Mouse (Mus musculus): Measurements from ENCODE around the gene Gpr157.
A peak's percentile ranks its signal among the peaks of the same experiment; 100 is the strongest.
"Not testable (repeated sequence)": the region's sequence is repeated elsewhere in the genome, so short reads cannot be mapped to it uniquely, and the experiment has no call there.

Gene Gpr157

GRCm38 (mm10) chr4:150087161-150087889 is at the start of gene Gpr157:
Gpr157 (plus strand) TSS chr4:150087365.
- peak; percentile 98 for DNase-seq (ENCODE audit: low read depth)

GRCm38 (mm10) chr4:150038533-150038932 is 48.6 kb upstream of the Gpr157 start:
- no peak for DNase-seq (ENCODE audit: low read depth)

GRCm38 (mm10) chr4:150040003-150040581 is 47.1 kb upstream of the Gpr157 start:
- no peak for DNase-seq (ENCODE audit: low read depth)

GRCm38 (mm10) chr4:150040856-150041255 is 46.3 kb upstream of the Gpr157 start:
- not testable (repeated sequence) for DNase-seq (ENCODE audit: low read depth)

GRCm38 (mm10) chr4:150041346-150042110 is 45.6 kb upstream of the Gpr157 start:
- DNase-seq (ENCODE audit: low read depth) = no peak

- peak; percentile 17 for DNase-seq (ENCODE audit: low read depth)
Observed at GRCm38 (mm10) chr4:150043591-150043990, 43.6 kb upstream of the Gpr157 start.

- peak; percentile 74 for DNase-seq (ENCODE audit: low read depth)
Observed at GRCm38 (mm10) chr4:150048038-150048437, 39.1 kb upstream of the Gpr157 start.

GRCm38 (mm10) chr4:150048478-150049156 is 38.5 kb upstream of the Gpr157 start:
- DNase-seq (ENCODE audit: low read depth) = peak; percentile 40

GRCm38 (mm10) chr4:150049157-150049513 is 38.0 kb upstream of the Gpr157 start:
- peak; percentile 11 for DNase-seq (ENCODE audit: low read depth)

- peak; percentile 52 for DNase-seq (ENCODE audit: low read depth)
Observed at GRCm38 (mm10) chr4:150049564-150050226, 37.5 kb upstream of the Gpr157 start.

- DNase-seq (ENCODE audit: low read depth) = peak; percentile 63
Observed at GRCm38 (mm10) chr4:150051514-150051913, 35.7 kb upstream of the Gpr157 start.

GRCm38 (mm10) chr4:150052380-150052779 is 34.8 kb upstream of the Gpr157 start:
- DNase-seq (ENCODE audit: low read depth) = no peak

- DNase-seq (ENCODE audit: low read depth) = peak; percentile 68
Observed at GRCm38 (mm10) chr4:150056171-150056570, 31.0 kb upstream of the Gpr157 start.

- no peak for DNase-seq (ENCODE audit: low read depth)
Observed at GRCm38 (mm10) chr4:150057722-150058121, 29.4 kb upstream of the Gpr157 start.

GRCm38 (mm10) chr4:150059841-150060468 is 27.2 kb upstream of the Gpr157 start:
- peak; percentile 95 for DNase-seq (ENCODE audit: low read depth)

- no peak for DNase-seq (ENCODE audit: low read depth)
Observed at GRCm38 (mm10) chr4:150060469-150061170, 26.5 kb upstream of the Gpr157 start.

GRCm38 (mm10) chr4:150061432-150062225 is 25.5 kb upstream of the Gpr157 start:
- DNase-seq (ENCODE audit: low read depth) = no peak

GRCm38 (mm10) chr4:150066706-150067323 is 20.4 kb upstream of the Gpr157 start:
- no peak for DNase-seq (ENCODE audit: low read depth)

- DNase-seq (ENCODE audit: low read depth) = no peak
Observed at GRCm38 (mm10) chr4:150068216-150068615, 18.9 kb upstream of the Gpr157 start.
